In genomic region chr10:87107565-87108297, GRCm38 (mm10) we compare ENCODE assay signal across 16 mouse cellular contexts. TPM values are rescaled to one million over a fixed set of nuclear protein-coding genes. Genes with fewer than 3 reads are reported as not detected.
DNase-seq lines count a peak whose midpoint lies in the region; ATAC-seq and TF ChIP-seq lines count a peak whose summit lies in the region.
"Had no signal": no experiment of that assay in that cellular context is flagged by ENCODE, and none has a peak within 500 bp of the region (broad histone marks: within the 10 kb centered on the region; RNA-seq: fewer than 3 reads in every experiment).

No protein-coding gene starts in this region.

- no peak overlapping the region for H3K9ac ChIP-seq in liver, postnatal 0 days (replicated peaks)
- no peak overlapping the region for H3K9ac ChIP-seq in liver, embryonic 12.5 days
- H3K9ac ChIP-seq in heart, embryonic 12.5 days, result no peak overlapping the region
- H3K9ac ChIP-seq: embryonic facial prominence, embryonic 12.5 days; lung, embryonic 15.5 days had no signal

- H3K4me1 ChIP-seq in liver, postnatal 0 days (ENCODE audit: insufficient read depth), result no peaks in the 10 kb centered on the region
- no peaks in the 10 kb centered on the region for H3K4me1 ChIP-seq in liver, embryonic 12.5 days
- no peaks in the 10 kb centered on the region for H3K4me1 ChIP-seq in heart, embryonic 12.5 days (replicated peaks)
- H3K4me1 ChIP-seq: lung, embryonic 15.5 days had no signal

- TF ChIP-seq POLR2A in myocyte (IDR thresholded peaks at IDR 0.05; ENCODE audit: insufficient read length, low read depth), result no peak

- no peaks in the 10 kb centered on the region for H3K9me3 ChIP-seq in liver, postnatal 0 days (ENCODE audit: low read length)
- no peaks in the 10 kb centered on the region for H3K9me3 ChIP-seq in liver, embryonic 12.5 days (replicated peaks)
- no peaks in the 10 kb centered on the region for H3K9me3 ChIP-seq in heart, embryonic 12.5 days (replicated peaks)
- H3K9me3 ChIP-seq: embryonic facial prominence, embryonic 12.5 days; lung, embryonic 15.5 days had no signal

- DNase-seq in adrenal gland, postnatal 14 days, result peak; percentile 23
- DNase-seq in adrenal gland, adult 2 months, result no peak
- no peak for DNase-seq in liver, postnatal 0 days
- peak; percentile 39 for DNase-seq in brain, adult 2 months (ENCODE audit: low read depth, low spot score)
- no peak for DNase-seq in kidney, adult 8-10 months
- DNase-seq: adrenal gland, postnatal 25 days; cerebellum, adult 8-10 months; kidney, postnatal 25 days had no signal

- H3K79me2 ChIP-seq in myocyte (ENCODE audit: control insufficient read depth, insufficient read depth), result no peaks in the 10 kb centered on the region

- H3K4me2 ChIP-seq in liver, postnatal 0 days (ENCODE audit: low read depth, low read length), result no peak overlapping the region
- H3K4me2 ChIP-seq in liver, embryonic 12.5 days, result no peak overlapping the region
- peak overlapping the region; percentile 42 for H3K4me2 ChIP-seq in myocyte (ENCODE audit: low read depth)
- no peak overlapping the region for H3K4me2 ChIP-seq in heart, embryonic 12.5 days
- H3K4me2 ChIP-seq: embryonic facial prominence, embryonic 12.5 days; heart, embryonic 11.5 days; lung, embryonic 15.5 days had no signal

- H3K36me3 ChIP-seq in liver, postnatal 0 days (replicated peaks; ENCODE audit: insufficient read depth, low read length), result no peaks in the 10 kb centered on the region
- H3K36me3 ChIP-seq in liver, embryonic 12.5 days, result no peaks in the 10 kb centered on the region
- H3K36me3 ChIP-seq in myocyte (ENCODE audit: control insufficient read depth, insufficient read depth), result no peaks in the 10 kb centered on the region
- no peaks in the 10 kb centered on the region for H3K36me3 ChIP-seq in heart, embryonic 12.5 days
- H3K36me3 ChIP-seq: embryonic facial prominence, embryonic 12.5 days; lung, embryonic 15.5 days had no signal

- TF ChIP-seq CTCF in liver, postnatal 0 days (IDR thresholded peaks at IDR 0.05; ENCODE audit: low read depth), result no peak

- no peak for ATAC-seq in liver, postnatal 0 days
- no peak for ATAC-seq in liver, embryonic 12.5 days
- no peak for ATAC-seq in heart, embryonic 12.5 days (ENCODE audit: insufficient number of reproducible peaks, low FRiP score)
- ATAC-seq: hindbrain, embryonic 16.5 days had no signal

- TF ChIP-seq EP300 in liver, postnatal 0 days (IDR thresholded peaks at IDR 0.05; ENCODE audit: low read depth), result no peak

- H3ac ChIP-seq in myocyte (ENCODE audit: control insufficient read depth, insufficient read length), result no peak overlapping the region

- WGBS in liver, postnatal 0 days (ENCODE audit: insufficient replicate concordance), result 54% methylated on average over 9 of the region's 9 CpGs
- 61% methylated on average over 9 of the region's 9 CpGs for WGBS in liver, embryonic 12.5 days (ENCODE audit: insufficient replicate concordance)
- WGBS in heart, embryonic 12.5 days, result 75% methylated on average over 9 of the region's 9 CpGs

- H3K27me3 ChIP-seq in liver, postnatal 0 days (ENCODE audit: insufficient read depth, low read length), result no peaks in the 10 kb centered on the region
- H3K27me3 ChIP-seq in liver, embryonic 12.5 days (replicated peaks), result no peaks in the 10 kb centered on the region
- H3K27me3 ChIP-seq in myocyte (ENCODE audit: control insufficient read depth, insufficient read depth, insufficient read length), result no peaks in the 10 kb centered on the region
- no peaks in the 10 kb centered on the region for H3K27me3 ChIP-seq in heart, embryonic 12.5 days (replicated peaks)
- H3K27me3 ChIP-seq: embryonic facial prominence, embryonic 12.5 days; lung, embryonic 15.5 days had no signal

- peak overlapping the region; percentile 34; the same call in 1 of the 2 replicates for H3K27ac ChIP-seq in liver, postnatal 0 days (ENCODE audit: low read depth)
- H3K27ac ChIP-seq in liver, embryonic 12.5 days, result no peak overlapping the region
- H3K27ac ChIP-seq in heart, embryonic 12.5 days (ENCODE audit: poor library complexity, severe bottlenecking), result no peak overlapping the region
- H3K27ac ChIP-seq: embryonic facial prominence, embryonic 12.5 days; lung, embryonic 15.5 days had no signal

- H3K4me3 ChIP-seq in liver, postnatal 0 days (ENCODE audit: low read depth, low read length), result no peak overlapping the region
- no peak overlapping the region for H3K4me3 ChIP-seq in liver, embryonic 12.5 days
- no peak overlapping the region for H3K4me3 ChIP-seq in myocyte
- H3K4me3 ChIP-seq in heart, embryonic 12.5 days, result no peak overlapping the region
- H3K4me3 ChIP-seq: embryonic facial prominence, embryonic 12.5 days; lung, embryonic 15.5 days had no signal

TF ChIP-seq in myocyte, 11 proteins besides CTCF, POLR2A, EP300 and RAD21:
- TF ChIP-seq TCF12 (IDR thresholded peaks at IDR 0.05; ENCODE audit: insufficient read depth, poor library complexity, severe bottlenecking) (no peak), TCF3 (IDR thresholded peaks at IDR 0.05; ENCODE audit: insufficient read length, low read depth) (no peak), E2F4 (IDR thresholded peaks at IDR 0.05; ENCODE audit: insufficient read depth) (no peak), MYOG (IDR thresholded peaks at IDR 0.05; ENCODE audit: control insufficient read depth in 1 of 3, insufficient read depth in 1 of 3, insufficient read length in 2 of 3, low read depth in 2 of 3) (no peak), CEBPB (IDR thresholded peaks at IDR 0.05; ENCODE audit: insufficient read depth, poor library complexity, severe bottlenecking) (no peak), SRF (IDR thresholded peaks at IDR 0.05; ENCODE audit: control insufficient read depth, insufficient read length, low read depth) (no peak), MAX (IDR thresholded peaks at IDR 0.05; ENCODE audit: low read depth) (no peak), USF1 (IDR thresholded peaks at IDR 0.05; ENCODE audit: low read depth) (no peak), POLR2AphosphoS2 (IDR thresholded peaks at IDR 0.05; ENCODE audit: insufficient read length, low read depth) (no peak), MYOD1 (IDR thresholded peaks at IDR 0.05; ENCODE audit: control insufficient read depth in 1 of 3, insufficient read length in 2 of 3, low read depth in 2 of 3) (no peak), REST (IDR thresholded peaks at IDR 0.05; ENCODE audit: insufficient read depth, insufficient read length) (no peak)

RNA-seq across cellular contexts. Expression of gene 1700113H08Rik, which starts 49.9 kb away (rescaled TPM):
- total RNA-seq in adrenal gland, postnatal 14 days (2021), result not detected in 2 replicates
- total RNA-seq in adrenal gland, adult 2 months (2021), result not detected
- not detected in 2 replicates for polyA plus RNA-seq in adrenal gland, adult 2 months (2012; rRNA removed)
- polyA plus RNA-seq in liver, postnatal 0 days (2015; fragmentation: Nextera tagmentation; extraction: Ambion mirVana), result not detected in 2 replicates
- not detected in 2 replicates for polyA plus RNA-seq in liver, embryonic 12.5 days (2016; fragmentation: Nextera tagmentation; extraction: Ambion mirVana)
- not detected for polyA plus RNA-seq in myocyte (2012; fragmentation: generic; extraction: Trizol)
- polyA plus RNA-seq in heart, embryonic 12.5 days (2016; fragmentation: Nextera tagmentation; extraction: Ambion mirVana), result not detected in 2 replicates
- total RNA-seq: adrenal gland, postnatal 25 days had no signal
- polyA plus RNA-seq: embryonic facial prominence, embryonic 12.5 days; limb, embryonic 11.5 days; lung, embryonic 15.5 days had no signal

Comparison
In these comparisons a context has a peak if more than half of its experiments do, and no peak if none do; other contexts are left out.
1. DNase-seq: peak in adrenal gland, postnatal 14 days (single experiment) and brain, adult 2 months (single experiment); none in adrenal gland, adult 2 months (single experiment), liver, postnatal 0 days (single experiment) and kidney, adult 8-10 months (0 of 2).